Mouse (Mus musculus) lung, embryonic 16.5 days (tissue): Measurements from ENCODE around the gene Cand1. TPM values are rescaled to one million over a fixed set of nuclear protein-coding genes. Genes with fewer than 3 reads are reported as not detected.

ENCODE experiments used
- ATAC-seq: fragments of 200-750 bp; cut with Nextera tagmentation; 2 replicates; pipeline ENCODE4 v1.8.0; 2017; ENCODE audit warnings: low read depth, mild to moderate bottlenecking, moderate library complexity
- H3K27ac ChIP-seq: fragments of 300-500 bp; sonication (generic); 2 replicates; pipeline ENCODE4 v1.5.1; 2014; ENCODE audit warnings: mild to moderate bottlenecking, control low read depth, low read length
- H3K27me3 ChIP-seq: fragments of 300-500 bp; sonication (generic); 2 replicates; pipeline ENCODE4 v1.6.1; 2014; ENCODE audit warnings: low read depth, low read length, mixed read lengths; ENCODE audit not compliant: control insufficient read depth, insufficient read depth
- H3K36me3 ChIP-seq: fragments of 300-500 bp; sonication (generic); 2 replicates; pipeline ENCODE4 v1.6.1; 2014; ENCODE audit warnings: low read length; ENCODE audit not compliant: control insufficient read depth, insufficient read depth
- H3K4me1 ChIP-seq: fragments of 300-500 bp; sonication (generic); replicated peaks from 2 replicates; pipeline ENCODE4 v1.6.1; 2014; ENCODE audit warnings: low read length, mixed read lengths; ENCODE audit not compliant: control insufficient read depth, insufficient read depth
- H3K4me2 ChIP-seq: fragments of 300-500 bp; sonication (generic); 2 replicates; pipeline ENCODE4 v1.6.1; 2014; ENCODE audit warnings: low read depth, low read length, control low read depth
- H3K4me3 ChIP-seq: fragments of 300-500 bp; sonication (generic); 2 replicates; pipeline ENCODE4 v1.5.1; 2014; ENCODE audit warnings: mild to moderate bottlenecking, low read length, control low read depth
- H3K9ac ChIP-seq: fragments of 300-500 bp; sonication (generic); 2 replicates; pipeline ENCODE4 v1.6.1; 2014; ENCODE audit warnings: low read length, control low read depth
- H3K9me3 ChIP-seq: fragments of 300-500 bp; sonication (generic); 2 replicates; pipeline ENCODE4 v1.6.1; 2016; ENCODE audit warnings: low read length; ENCODE audit not compliant: control insufficient read depth
- WGBS: fragments of 180-500 bp; shearing (Covaris S2); extraction: QIAGEN DNeasy Blood & Tissue Kit; methylation state at CpG from one replicate; pipeline ENCODE4 v1.1.7; 2014; 5-methylcytosine and 5-hydroxymethylcytosine counted together
- polyA plus RNA-seq: library from polyadenylated mRNA; unstranded; fragments of >200 nt; fragmentation: Nextera tagmentation; extraction: Ambion mirVana; gene quantifications from 2 replicates; pipeline ENCODE4 v1.2.1, GENCODE M21; 2015

The Cand1 gene
- polyA plus RNA-seq, 1 experiment from 2014 or later, result 47.6 TPM

GRCm38 (mm10) chr10:119221631-119222030 is 18.2 kb downstream of the Cand1 start:
- Histone ChIP-seq H3K9me3 (no peaks in the 10 kb centered on the region), H3K36me3 (peaks cover 26% of the 10 kb centered on the region), H3K27ac (no peak overlapping the region), H3K4me1 (peaks cover 2% of the 10 kb centered on the region; the same call in 1 of the 2 replicates), H3K4me2 (no peak overlapping the region), H3K9ac (no peak overlapping the region), H3K27me3 (no peaks in the 10 kb centered on the region), H3K4me3 (no peak overlapping the region)
- ATAC-seq, result no peak
- 69% methylated on average over 5 of the region's 5 CpGs for WGBS

GRCm38 (mm10) chr10:119219415-119219814 is 20.4 kb downstream of the Cand1 start:
- peak; percentile 51 for ATAC-seq
- H3K4me1 ChIP-seq, result peaks cover 2% of the 10 kb centered on the region; the same call in 1 of the 2 replicates
- H3K4me3 ChIP-seq, result no peak overlapping the region
- H3K27me3 ChIP-seq, result no peaks in the 10 kb centered on the region
- no peaks in the 10 kb centered on the region for H3K9me3 ChIP-seq
- 43% methylated on average over 11 of the region's 11 CpGs for WGBS
- H3K4me2 ChIP-seq, result no peak overlapping the region
- H3K27ac ChIP-seq, result no peak overlapping the region
- H3K9ac ChIP-seq, result no peak overlapping the region
- peaks cover 23% of the 10 kb centered on the region for H3K36me3 ChIP-seq

GRCm38 (mm10) chr10:119218274-119219080 is 21.4 kb downstream of the Cand1 start:
- Histone ChIP-seq H3K4me2 (no peak overlapping the region), H3K4me1 (peaks cover 2% of the 10 kb centered on the region; the same call in 1 of the 2 replicates), H3K36me3 (peaks cover 22% of the 10 kb centered on the region), H3K27me3 (no peaks in the 10 kb centered on the region), H3K9me3 (no peaks in the 10 kb centered on the region), H3K27ac (no peak overlapping the region), H3K9ac (no peak overlapping the region), H3K4me3 (no peak overlapping the region)
- no peak for ATAC-seq
- 85% methylated on average over 15 of the region's 15 CpGs for WGBS

GRCm38 (mm10) chr10:119212443-119212842 is 27.4 kb downstream of the Cand1 start:
- H3K4me2 ChIP-seq, result no peak overlapping the region
- ATAC-seq, result no peak
- WGBS, result 76% methylated on average over 5 of the region's 5 CpGs
- no peaks in the 10 kb centered on the region for H3K27me3 ChIP-seq
- H3K9me3 ChIP-seq, result no peaks in the 10 kb centered on the region
- H3K4me3 ChIP-seq, result no peak overlapping the region
- no peaks in the 10 kb centered on the region for H3K4me1 ChIP-seq
- no peak overlapping the region for H3K27ac ChIP-seq
- peaks cover 50% of the 10 kb centered on the region for H3K36me3 ChIP-seq
- H3K9ac ChIP-seq, result no peak overlapping the region

GRCm38 (mm10) chr10:119211251-119211650 is 28.6 kb downstream of the Cand1 start:
- Histone ChIP-seq H3K4me3 (no peak overlapping the region), H3K27ac (no peak overlapping the region), H3K4me1 (no peaks in the 10 kb centered on the region), H3K36me3 (peaks cover 53% of the 10 kb centered on the region), H3K27me3 (no peaks in the 10 kb centered on the region), H3K9me3 (no peaks in the 10 kb centered on the region), H3K9ac (no peak overlapping the region), H3K4me2 (no peak overlapping the region)
- WGBS, result 89% methylated on average over 11 of the region's 11 CpGs
- ATAC-seq, result no peak

GRCm38 (mm10) chr10:119206309-119206932 is 33.4 kb downstream of the Cand1 start:
- no peak for ATAC-seq
- Histone ChIP-seq H3K9ac (no peak overlapping the region), H3K4me3 (no peak overlapping the region), H3K27me3 (no peaks in the 10 kb centered on the region), H3K4me2 (no peak overlapping the region), H3K4me1 (no peaks in the 10 kb centered on the region), H3K36me3 (peaks cover 45% of the 10 kb centered on the region), H3K27ac (no peak overlapping the region), H3K9me3 (no peaks in the 10 kb centered on the region)
- WGBS, result 90% methylated on average over 8 of the region's 8 CpGs

- Histone ChIP-seq H3K36me3 (peaks cover 42% of the 10 kb centered on the region), H3K4me3 (no peak overlapping the region), H3K27ac (no peak overlapping the region), H3K4me1 (no peaks in the 10 kb centered on the region), H3K27me3 (no peaks in the 10 kb centered on the region), H3K9ac (no peak overlapping the region), H3K9me3 (no peaks in the 10 kb centered on the region), H3K4me2 (no peak overlapping the region)
- WGBS, result 83% methylated on average over 5 of the region's 5 CpGs
- no peak for ATAC-seq
Measured at GRCm38 (mm10) chr10:119205229-119205628, 34.6 kb downstream of the Cand1 start.

- no peak overlapping the region for H3K4me3 ChIP-seq
- H3K4me1 ChIP-seq, result no peaks in the 10 kb centered on the region
- 65% methylated on average over 12 of the region's 12 CpGs for WGBS
- H3K27ac ChIP-seq, result no peak overlapping the region
- no peak for ATAC-seq
- H3K9ac ChIP-seq, result no peak overlapping the region
- H3K9me3 ChIP-seq, result no peaks in the 10 kb centered on the region
- no peak overlapping the region for H3K4me2 ChIP-seq
- H3K36me3 ChIP-seq, result peaks cover 39% of the 10 kb centered on the region
- H3K27me3 ChIP-seq, result no peaks in the 10 kb centered on the region
Measured at GRCm38 (mm10) chr10:119204334-119204946, 35.4 kb downstream of the Cand1 start.

GRCm38 (mm10) chr10:119199864-119200263 is 40.0 kb downstream of the Cand1 start:
- Histone ChIP-seq H3K4me3 (no peak overlapping the region), H3K9ac (no peak overlapping the region), H3K36me3 (peaks cover 22% of the 10 kb centered on the region), H3K9me3 (no peaks in the 10 kb centered on the region), H3K4me1 (no peaks in the 10 kb centered on the region), H3K27me3 (no peaks in the 10 kb centered on the region), H3K4me2 (no peak overlapping the region), H3K27ac (no peak overlapping the region)
- 82% methylated on average over 5 of the region's 5 CpGs for WGBS
- ATAC-seq, result no peak
